Mouse (Mus musculus) brown adipose tissue, adult 24 weeks (tissue): ENCODE results near the gene Lrr1. TPM values are rescaled to one million over a fixed set of nuclear protein-coding genes. Genes with fewer than 3 reads are reported as not detected.

Experiments
- polyA plus RNA-seq: library from polyadenylated mRNA; stranded (reverse); fragments of >200 nt; gene quantifications from 2 replicates; pipeline ENCODE4 v1.2.4, GENCODE M21; 2012; ENCODE audit not compliant: missing spikeins, insufficient read depth, insufficient read length

The Lrr1 gene
- polyA plus RNA-seq, 1 experiment, result not detected

Other genes starting within 250 kb of the Lrr1 start
- gene Rps29, start 9.6 kb upstream of the Lrr1 start, polyA plus RNA-seq, result 755 and 1,361 TPM in 2 replicates
- 338 and 450 TPM in 2 replicates for gene Rpl36al, start 15.3 kb downstream of the Lrr1 start, polyA plus RNA-seq
- 15.3 and 16.1 TPM in 2 replicates for gene Mgat2, start 15.3 kb downstream of the Lrr1 start, polyA plus RNA-seq
- 2.2 TPM in 1 of 2 replicates, not detected in the other for gene Gm49383, start 28.3 kb downstream of the Lrr1 start, polyA plus RNA-seq
- gene Dnaaf2, start 29.6 kb downstream of the Lrr1 start, polyA plus RNA-seq, result not detected in 2 replicates
- 2.3 and 3.8 TPM in 2 replicates for gene Gm49384, start 35.5 kb downstream of the Lrr1 start, polyA plus RNA-seq
- gene Pole2, start 59.4 kb downstream of the Lrr1 start, polyA plus RNA-seq, result not detected in 2 replicates
- gene Klhdc1, start 72.4 kb downstream of the Lrr1 start, polyA plus RNA-seq, result 9.0 and 9.3 TPM in 2 replicates
- gene Klhdc2, start 127.9 kb downstream of the Lrr1 start, polyA plus RNA-seq, result 49.7 and 53.3 TPM in 2 replicates
- gene Nemf, start 188.4 kb downstream of the Lrr1 start, polyA plus RNA-seq, result 16.5 and 33.9 TPM in 2 replicates
- gene Arf6, start 203.3 kb downstream of the Lrr1 start, polyA plus RNA-seq, result 43.2 and 49.8 TPM in 2 replicates
- not detected in 2 replicates for gene Gm9887, start 203.6 kb downstream of the Lrr1 start, polyA plus RNA-seq